Mouse (Mus musculus): ENCODE results near the gene Disc1. TPM values are rescaled to one million over a fixed set of nuclear protein-coding genes. Genes with fewer than 3 reads are reported as not detected.

The Disc1 gene
- total and polyA plus RNA-seq, 3 experiments = 0.75 to 2.2 TPM; not detected in 1

GRCm38 (mm10) chr8:125049826-125050225 lies 4.2 kb upstream of the Disc1 start:
- Histone ChIP-seq H3K79me2 (ENCODE audit: control insufficient read depth, insufficient read depth, low read length, poor library complexity) (no peaks in the 10 kb centered on the region), H3K27me3 (ENCODE audit: control insufficient read depth in 1 of 2, insufficient read depth in 2 of 2, low read length in 2 of 2) (no peaks in the 10 kb centered on the region), H3K4me3 (ENCODE audit: control insufficient read depth in 1 of 2, insufficient read depth in 1 of 2, low read depth in 2 of 2, low read length in 2 of 2) (no peak overlapping the region), H3K4me1 (ENCODE audit: control insufficient read depth in 1 of 2, insufficient read depth in 2 of 2, low read length in 2 of 2) (peaks cover 0 to 6% of the 10 kb centered on the region in 2 experiments; a peak in 1 of 4 replicates), H3K27ac (ENCODE audit: control insufficient read depth, low read depth, low read length) (no peak overlapping the region), H3K36me3 (ENCODE audit: control insufficient read depth in 1 of 2, insufficient read depth in 2 of 2, low read length in 2 of 2) (no peaks in the 10 kb centered on the region), H3K9me3 (replicated peaks; ENCODE audit: insufficient read depth, low read length) (no peaks in the 10 kb centered on the region), H3K9ac (ENCODE audit: control insufficient read depth, low read depth, low read length, poor library complexity, severe bottlenecking) (no peak overlapping the region)
- TF ChIP-seq TBP (IDR thresholded peaks at IDR 0.05; ENCODE audit: low read depth, low read length) = peak; percentile 88
- no peak for TF ChIP-seq USF2 (IDR thresholded peaks at IDR 0.05; ENCODE audit: borderline replicate concordance in 1 of 2, insufficient read depth in 1 of 2, low read depth in 1 of 2, low read length in 2 of 2)
- DNase-seq (ENCODE audit: low read depth, low spot score) = peak; percentile 36

DNA sequence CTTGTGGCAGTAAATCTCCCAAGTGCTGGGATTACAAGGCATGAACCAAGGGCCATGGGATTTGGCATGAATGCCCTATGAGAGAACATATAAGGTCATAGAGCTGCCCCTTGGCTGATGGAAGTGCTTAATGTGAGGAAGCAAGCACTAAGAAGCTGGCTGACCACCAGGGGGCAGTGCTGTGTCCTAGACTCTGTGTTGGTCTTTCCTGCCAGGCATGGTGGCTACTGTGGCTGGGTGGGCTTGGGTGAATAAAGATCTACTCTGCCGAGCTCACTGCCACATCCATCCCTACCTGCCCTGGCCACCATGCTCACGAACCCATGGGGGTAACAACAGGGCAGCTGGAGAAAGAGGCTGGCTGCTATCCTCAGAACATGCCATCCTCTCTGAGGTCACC lies 2.0 kb upstream of the Disc1 start:
- Histone ChIP-seq H3K9me3 (replicated peaks; ENCODE audit: insufficient read depth, low read length) (no peaks in the 10 kb centered on the region), H3K4me1 (ENCODE audit: control insufficient read depth in 1 of 2, insufficient read depth in 2 of 2, low read length in 2 of 2) (peaks cover 0 to 6% of the 10 kb centered on the region in 2 experiments; a peak in 1 of 4 replicates), H3K9ac (ENCODE audit: control insufficient read depth, low read depth, low read length, poor library complexity, severe bottlenecking) (no peak overlapping the region), H3K27ac (ENCODE audit: control insufficient read depth, low read depth, low read length) (no peak overlapping the region), H3K79me2 (ENCODE audit: control insufficient read depth, insufficient read depth, low read length, poor library complexity) (no peaks in the 10 kb centered on the region), H3K36me3 (ENCODE audit: control insufficient read depth in 1 of 2, insufficient read depth in 2 of 2, low read length in 2 of 2) (no peaks in the 10 kb centered on the region), H3K27me3 (ENCODE audit: control insufficient read depth in 1 of 2, insufficient read depth in 2 of 2, low read length in 2 of 2) (no peaks in the 10 kb centered on the region), H3K4me3 (ENCODE audit: control insufficient read depth in 1 of 2, insufficient read depth in 1 of 2, low read depth in 2 of 2, low read length in 2 of 2) (no peak overlapping the region)
- DNase-seq (ENCODE audit: low read depth, low spot score) = peak; percentile 68
- TF ChIP-seq HCFC1 (IDR thresholded peaks at IDR 0.05; ENCODE audit: low read depth, low read length) (no peak), RAD21 (IDR thresholded peaks at IDR 0.05; ENCODE audit: low read depth, low read length) (peak; percentile 29), NRF1 (IDR thresholded peaks at IDR 0.05; ENCODE audit: insufficient read depth, low read depth, low read length, poor library complexity, severe bottlenecking) (no peak), SMC3 (IDR thresholded peaks at IDR 0.05; ENCODE audit: low read depth, low read length) (peak; percentile 55), E2F4 (IDR thresholded peaks at IDR 0.05; ENCODE audit: borderline replicate concordance, low read depth, low read length) (no peak), GATA1 (IDR thresholded peaks at IDR 0.05; ENCODE audit: low read depth, low read length) (no peak), ZNF384 (IDR thresholded peaks at IDR 0.05; ENCODE audit: low read depth, low read length) (no peak), EP300 (IDR thresholded peaks at IDR 0.05; ENCODE audit: low read depth in 1 of 2, low read length in 2 of 2) (no peak), TAL1 (IDR thresholded peaks at IDR 0.05; ENCODE audit: low read length) (no peak), KAT2A (conservative IDR thresholded peaks at IDR 0.05; ENCODE audit: low read depth, low read length) (no peak), CTCF (IDR thresholded peaks at IDR 0.05 in 2 of 3, conservative IDR thresholded peaks at IDR 0.05 in 1 of 3; ENCODE audit: control insufficient read depth in 1 of 3, insufficient read depth in 1 of 3, low read depth in 2 of 3, low read length in 3 of 3, poor library complexity in 1 of 3, severe bottlenecking in 1 of 3) (peak; percentile 73 to 85 (median 84)), JUND (IDR thresholded peaks at IDR 0.05; ENCODE audit: low read depth, low read length) (no peak), MYB (IDR thresholded peaks at IDR 0.05; ENCODE audit: low read depth, low read length) (no peak), UBTF (IDR thresholded peaks at IDR 0.05; ENCODE audit: borderline replicate concordance, insufficient read depth, low read depth, low read length) (no peak)
